Comparison of ENCODE assay signal across 22 mouse cellular contexts in the genomic region with DNA sequence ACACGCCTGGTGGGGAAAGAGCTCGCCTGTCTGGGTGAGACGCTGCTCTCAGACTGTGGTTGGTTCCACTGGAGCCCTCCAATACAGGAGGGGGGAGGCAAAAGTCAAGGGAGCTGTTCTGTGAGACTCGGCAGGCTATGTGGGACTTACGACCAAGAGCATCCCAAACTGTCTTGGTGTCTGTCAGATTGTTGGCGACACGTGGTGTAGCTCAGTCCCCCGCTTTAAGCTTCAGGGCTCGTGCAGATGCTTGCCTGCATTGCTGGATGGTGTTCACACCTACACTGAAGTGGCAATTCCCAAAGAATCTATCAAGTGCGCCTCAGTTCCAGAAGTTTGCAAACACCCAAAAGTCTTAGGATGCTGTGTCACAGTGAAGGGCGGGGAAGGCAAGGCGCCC.
"Had no signal": no experiment of that assay in that cellular context is flagged by ENCODE, and none has a peak within 500 bp of the region (broad histone marks: within the 10 kb centered on the region; RNA-seq: fewer than 3 reads in every experiment).

No protein-coding gene starts in this region.

- DNase-seq: heart, postnatal 10 days; heart, postnatal 14 days; heart, postnatal 36 days; heart, postnatal 4 days; kidney, adult 11 months; kidney, adult 18-20 months; kidney, adult 2 months; kidney, adult 8-10 months; kidney, adult 9 months; kidney, postnatal 10 days; kidney, postnatal 14 days; kidney, postnatal 25 days; kidney, postnatal 36 days; kidney, postnatal 4 days; layer of hippocampus, adult 9-11 months; layer of hippocampus, postnatal 36 days had no signal

- ATAC-seq: hindbrain, embryonic 16.5 days; hindbrain, postnatal 0 days; inflammation-experienced regulatory T-cells, adult 6 months; intestine, embryonic 15.5 days; intestine, embryonic 16.5 days; intestine, postnatal 0 days had no signal
